Mouse (Mus musculus) embryo, embryonic 9.5 days (tissue): ENCODE measurements around the gene St6galnac3.
"Not testable (repeated sequence)": the region's sequence is repeated elsewhere in the genome, so short reads cannot be mapped to it uniquely, and the experiment has no call there.

ENCODE experiments used
- DNase-seq: peaks from one replicate; pipeline ENCODE4 v3.0.0-alpha.2; 2017; ENCODE audit errors: extremely low spot score

Gene St6galnac3

DNA sequence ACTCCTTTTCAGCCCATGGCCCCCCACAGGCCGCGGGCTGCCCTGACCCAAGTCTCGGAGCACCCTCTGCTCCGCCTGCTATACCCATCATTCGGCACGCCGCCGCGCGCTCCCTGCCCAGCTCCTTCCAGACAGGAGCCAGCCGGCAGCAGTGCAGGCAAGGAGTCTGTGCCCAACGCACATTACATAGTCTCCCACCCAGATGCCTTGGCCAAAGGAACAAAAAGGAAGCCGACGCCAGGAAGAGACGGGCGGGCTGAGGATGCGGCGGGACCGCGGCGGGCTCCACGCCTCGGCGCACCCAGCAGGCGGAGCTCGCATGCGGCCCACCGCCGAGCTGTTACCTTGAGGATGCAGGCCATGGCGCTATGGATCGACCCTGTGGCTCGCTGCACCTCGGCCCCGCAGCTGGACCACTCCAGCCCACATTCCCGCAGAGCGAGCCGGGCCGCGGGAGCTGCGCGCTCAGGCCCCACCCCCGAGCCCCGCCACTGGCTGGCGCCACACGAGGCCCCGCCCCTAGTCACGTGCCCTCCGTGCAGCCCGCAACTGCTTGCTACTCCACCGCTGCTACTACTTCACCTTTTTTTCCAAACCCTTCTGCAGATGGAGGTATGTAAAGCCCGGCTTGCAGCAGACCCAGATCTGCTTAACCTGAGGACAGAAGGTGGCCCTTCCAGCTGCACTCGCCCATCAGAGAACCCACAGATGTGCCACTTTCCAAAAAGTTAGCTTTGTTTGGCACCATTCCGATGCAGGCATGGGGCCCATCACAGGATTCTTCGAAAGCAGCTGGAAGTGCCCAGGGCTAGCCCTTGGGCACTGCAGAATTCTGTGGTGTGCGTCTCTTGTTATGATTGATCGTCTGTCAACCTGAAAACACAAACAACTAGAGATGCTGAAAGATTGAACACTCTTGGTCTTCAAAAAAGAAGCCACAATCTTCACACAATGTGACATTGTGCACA lies at the start of gene St6galnac3:
Gene St6galnac3 (minus strand): TSS at position 474 of the 968 bp plus-strand sequence.
- peak; percentile 91 for DNase-seq

DNA sequence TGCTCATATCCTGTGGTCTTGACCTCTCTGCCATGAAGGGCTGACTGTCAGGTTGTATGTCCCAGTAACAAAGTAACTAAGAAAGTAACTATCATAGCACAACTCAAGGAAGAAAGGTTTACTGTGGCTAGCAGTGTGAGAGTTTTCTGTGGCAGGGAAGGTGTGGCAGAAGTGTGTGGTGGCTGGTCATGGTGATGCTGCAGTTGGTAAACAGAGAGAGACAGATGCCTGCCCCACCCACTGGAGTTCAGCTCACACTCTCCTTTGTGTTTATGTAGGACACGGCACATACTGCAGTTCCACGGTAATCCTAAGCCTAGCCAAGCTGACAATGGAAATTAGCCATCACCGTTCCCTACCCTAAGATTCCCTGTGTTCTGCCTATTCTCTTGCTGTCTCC lies 49.6 kb upstream of the St6galnac3 start:
- no peak for DNase-seq

DNA sequence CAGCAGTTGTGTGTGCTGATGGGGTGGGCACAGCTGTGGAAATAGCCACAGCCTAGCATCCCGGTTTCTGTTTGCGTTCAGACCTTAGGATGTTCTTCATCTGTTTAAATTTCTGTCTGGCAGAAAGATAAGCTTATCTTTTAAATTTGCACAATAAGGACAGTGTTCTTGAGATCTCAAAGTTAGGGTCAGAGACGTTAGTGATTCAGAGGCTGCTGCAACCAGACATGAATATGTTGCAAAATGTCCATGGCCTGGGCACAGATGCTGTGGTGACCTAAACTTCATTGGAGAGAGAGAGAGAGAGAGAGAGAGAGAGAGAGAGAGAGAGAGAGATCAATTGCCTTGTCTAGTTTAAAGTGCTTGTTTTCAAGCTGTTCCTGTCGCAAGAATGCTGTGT lies 46.5 kb upstream of the St6galnac3 start:
- no peak for DNase-seq

DNA sequence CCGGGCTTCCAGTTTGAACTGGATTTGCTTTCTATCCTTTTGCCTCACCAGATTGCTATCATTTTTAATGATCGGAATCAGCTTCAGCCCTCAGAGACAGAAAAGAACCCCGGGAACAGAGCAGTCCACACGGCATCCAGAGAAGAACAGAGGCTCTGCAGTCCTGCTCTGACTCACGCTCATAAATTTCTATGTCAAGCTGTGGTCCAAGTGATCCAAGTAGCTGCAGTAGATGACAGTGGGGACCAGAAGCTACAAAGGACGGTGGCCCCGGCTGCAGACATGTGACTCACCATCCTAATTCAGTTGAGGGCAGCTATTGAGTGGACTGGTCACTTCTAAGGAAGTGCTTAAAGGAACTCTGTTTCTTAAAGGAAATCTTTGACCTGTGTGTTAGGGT lies 45.6 kb upstream of the St6galnac3 start:
- DNase-seq: no peak

DNA sequence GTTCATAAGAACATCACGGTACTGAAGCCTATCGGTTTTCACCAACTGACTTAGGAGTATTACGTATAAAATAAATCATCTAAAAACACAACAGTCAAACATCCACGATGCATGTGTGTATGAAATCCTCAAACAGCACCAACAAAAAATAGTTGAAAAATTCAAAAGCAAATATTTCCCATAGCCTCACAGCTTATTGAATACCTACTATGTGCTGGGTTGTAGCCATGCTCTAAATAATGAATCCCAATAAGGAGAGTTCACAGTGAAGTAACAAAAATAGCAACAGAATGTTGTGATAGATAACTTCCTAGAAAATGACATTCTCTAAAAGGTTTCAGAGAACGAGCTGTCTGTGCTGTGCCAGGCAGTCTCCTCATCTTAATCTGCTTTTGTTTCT lies 44.2 kb upstream of the St6galnac3 start:
- DNase-seq: no peak

DNA sequence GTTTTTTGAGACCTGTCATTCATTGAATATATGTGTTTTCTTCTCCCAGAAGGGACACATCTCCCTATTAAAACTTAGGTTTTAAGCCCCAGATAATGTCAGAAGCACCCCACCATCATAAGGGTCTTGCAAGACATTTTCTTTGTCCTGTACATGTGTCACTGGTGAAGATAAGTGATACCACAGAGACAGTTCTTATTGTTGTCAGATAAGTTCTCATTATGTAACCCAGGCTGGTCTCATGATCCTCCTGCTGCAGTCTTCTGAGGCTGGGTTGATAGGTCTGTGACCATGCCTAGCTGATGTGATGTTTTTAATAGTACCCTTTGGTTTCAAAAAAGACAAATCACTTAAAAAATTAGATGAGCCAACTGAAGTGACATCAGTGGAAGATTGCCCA lies 40.2 kb upstream of the St6galnac3 start:
- DNase-seq: no peak

DNA sequence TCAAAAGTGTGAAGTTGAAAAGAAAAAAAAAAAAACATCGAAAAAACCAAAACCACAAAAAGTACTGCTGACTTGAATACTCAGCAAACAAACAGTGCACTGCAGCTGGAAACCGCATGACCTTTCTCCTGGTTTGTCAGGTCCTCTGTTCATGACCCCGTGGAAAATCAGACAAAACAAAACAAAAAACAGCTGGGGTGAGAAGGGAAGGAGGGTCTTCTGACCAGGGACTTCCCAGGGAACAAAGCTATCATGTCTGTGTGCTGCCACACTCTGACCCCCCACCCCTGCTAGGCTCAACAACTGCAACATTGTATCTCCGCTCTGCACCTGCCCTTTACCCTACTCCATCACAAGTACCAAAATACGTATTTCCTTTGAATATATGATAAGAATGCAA lies 39.8 kb upstream of the St6galnac3 start:
- DNase-seq: peak; percentile 75

DNA sequence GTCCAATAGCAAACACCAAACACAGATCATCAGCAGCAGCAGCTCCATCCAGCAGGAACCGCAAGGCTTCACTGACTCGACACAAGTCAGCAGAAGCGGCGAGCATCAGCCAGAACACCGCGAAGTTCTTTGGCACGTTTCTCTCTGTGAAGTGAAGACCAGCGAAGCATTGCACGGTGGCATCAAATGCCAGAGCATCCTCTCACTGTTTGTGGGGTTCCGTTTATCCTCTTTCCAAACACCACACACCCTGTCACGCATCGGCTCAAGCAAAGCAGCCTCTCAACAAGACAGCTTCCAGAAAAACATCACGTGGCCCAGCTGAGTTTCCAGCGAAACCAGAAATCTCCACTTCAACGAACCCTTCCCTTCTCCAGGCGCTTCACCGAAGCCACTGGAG lies 36.2 kb upstream of the St6galnac3 start:
- DNase-seq: no peak

DNA sequence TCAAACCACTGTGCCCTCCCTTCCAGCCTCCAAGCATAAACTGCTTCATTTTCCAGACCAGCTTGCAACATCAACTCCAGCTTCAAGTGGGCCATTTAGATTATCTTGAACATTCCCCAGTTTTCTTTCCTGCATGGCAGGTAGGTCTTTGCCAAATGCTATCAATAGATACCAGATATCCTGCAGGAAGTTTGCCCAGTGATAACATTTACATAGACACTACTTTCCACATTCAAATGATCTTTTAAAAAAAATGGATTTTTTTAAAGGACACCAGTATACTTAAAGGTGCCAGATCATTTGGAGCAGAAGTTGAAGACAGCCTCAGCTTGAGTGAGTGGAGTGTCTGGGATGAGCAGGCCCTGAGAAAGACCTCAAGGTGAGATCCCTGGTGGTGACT lies 34.3 kb upstream of the St6galnac3 start:
- DNase-seq: no peak

DNA sequence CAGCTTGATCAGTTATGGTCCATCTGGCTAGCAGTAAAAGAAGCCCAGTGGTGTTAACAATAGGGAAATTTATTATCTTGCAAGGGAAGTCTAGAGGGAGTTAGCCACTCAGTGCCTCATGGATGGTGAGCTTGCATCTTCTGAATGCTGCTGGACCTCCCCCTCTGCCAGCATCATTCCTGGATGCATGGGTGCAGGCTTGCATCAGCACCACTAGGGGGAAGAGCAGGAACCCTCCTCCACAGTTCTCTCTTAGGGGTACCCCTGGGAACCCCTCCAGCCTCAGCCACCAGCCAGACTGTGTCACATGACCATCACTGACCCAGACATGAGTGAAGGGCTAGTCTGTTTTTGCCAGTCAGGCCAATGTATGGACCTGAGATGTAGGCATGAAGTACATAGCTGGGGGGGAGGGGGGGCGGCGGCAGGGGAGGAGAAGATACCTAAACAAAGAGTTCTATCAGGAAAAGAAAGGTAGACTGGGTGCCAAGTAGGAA lies 31.6 kb upstream of the St6galnac3 start:
- no peak for DNase-seq

DNA sequence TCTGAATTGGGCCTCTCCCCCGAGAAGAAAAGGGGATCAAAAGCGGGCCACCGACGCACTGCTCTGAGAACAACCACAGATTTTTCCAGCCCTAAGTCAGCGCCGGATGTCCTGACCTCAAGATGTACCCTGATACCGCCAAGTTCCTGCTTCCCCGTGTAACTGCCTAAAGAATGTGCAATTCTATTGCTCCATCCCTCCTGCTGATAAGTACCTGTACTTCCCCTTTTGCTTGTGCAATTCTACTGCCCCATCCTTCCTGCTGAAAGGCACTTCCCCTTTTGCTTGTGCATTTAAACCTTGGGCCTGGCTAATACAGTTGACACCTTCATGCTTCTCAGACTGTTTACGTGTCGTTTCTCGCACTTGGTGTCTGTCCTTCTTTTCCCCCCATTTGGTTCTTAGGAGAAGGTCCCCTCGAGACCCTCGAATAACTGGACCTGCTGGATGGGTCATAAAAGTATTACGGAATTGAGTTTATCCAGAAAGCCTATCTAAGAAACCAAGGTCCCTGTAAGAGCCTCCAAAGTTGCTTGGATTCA lies 30.9 kb upstream of the St6galnac3 start:
- DNase-seq: not testable (repeated sequence)

DNA sequence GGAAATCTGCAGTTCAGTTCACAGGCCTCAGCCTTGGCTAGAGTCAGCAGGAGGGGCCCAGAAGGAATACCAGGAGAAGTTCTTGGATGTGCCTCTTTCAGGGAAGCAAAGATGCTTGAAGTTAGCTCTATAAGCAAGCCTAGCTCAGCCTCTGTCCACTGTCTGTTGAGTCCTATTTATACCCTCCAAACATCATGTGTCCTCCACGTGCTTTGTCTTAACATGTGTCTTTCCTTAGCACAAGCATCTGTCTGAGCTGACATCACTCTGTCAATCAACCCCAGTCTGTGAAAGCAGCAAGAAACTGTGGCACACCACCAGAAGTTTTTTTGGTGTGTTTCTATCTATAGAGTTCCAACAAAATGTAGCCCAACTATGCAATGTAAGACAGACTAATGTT lies 26.5 kb upstream of the St6galnac3 start:
- no peak for DNase-seq

DNA sequence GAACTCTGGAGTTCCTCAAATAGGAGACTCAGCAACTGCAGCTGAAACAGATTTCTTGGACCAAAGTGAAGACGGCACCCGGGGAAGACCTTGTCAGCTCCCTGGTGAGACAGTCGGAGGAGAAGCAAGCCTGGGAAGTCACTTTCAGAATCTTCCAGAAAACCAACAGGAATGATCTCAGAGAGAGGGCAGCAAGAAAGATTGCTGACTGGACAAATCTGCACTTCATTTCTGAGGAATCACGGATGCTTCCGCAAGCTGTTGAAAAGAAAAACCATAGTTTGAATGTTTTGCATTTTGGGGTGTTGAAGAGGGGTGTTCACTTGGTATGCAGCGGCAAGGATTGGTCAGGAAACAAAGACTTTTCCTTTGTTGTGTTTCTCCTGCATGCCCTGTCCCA lies 24.4 kb upstream of the St6galnac3 start:
- no peak for DNase-seq

DNA sequence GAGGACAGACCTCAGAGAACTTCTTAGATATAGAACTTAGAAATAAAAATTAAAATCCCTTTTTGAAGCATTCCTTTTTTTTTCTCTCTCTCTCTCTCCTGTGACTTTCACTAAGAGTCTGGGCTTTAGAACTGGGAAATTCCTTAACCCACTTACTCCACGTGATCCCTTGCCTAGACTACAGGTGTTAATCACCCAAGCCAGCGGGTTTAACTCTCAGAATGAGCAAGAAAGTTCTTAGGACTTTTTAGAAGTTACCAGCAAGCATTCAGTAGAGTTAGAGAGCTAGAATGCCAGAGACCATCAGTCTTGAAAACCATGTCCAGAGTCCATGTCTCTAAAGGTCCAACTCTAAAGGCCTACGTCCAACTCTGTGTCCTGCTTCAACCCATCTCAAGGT lies 23.3 kb upstream of the St6galnac3 start:
- DNase-seq: no peak

DNA sequence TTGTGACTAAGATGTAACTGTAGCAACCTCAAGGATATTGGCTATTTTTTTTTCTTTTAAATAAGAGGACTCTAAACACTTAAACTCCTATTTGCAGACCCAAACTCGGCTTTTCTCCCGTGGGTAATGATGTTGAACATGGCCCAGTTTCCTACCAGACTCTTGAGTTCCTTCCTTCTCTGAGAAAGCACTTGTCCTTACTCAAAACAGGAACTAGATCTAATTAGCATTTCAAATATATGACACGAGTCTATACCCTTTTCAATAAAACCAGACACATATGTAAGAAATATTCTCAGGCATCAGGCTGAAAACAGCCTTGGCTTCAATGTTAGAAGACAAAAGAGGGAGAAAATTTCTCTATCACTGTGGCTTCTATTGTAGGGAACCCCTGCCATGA lies 20.1 kb upstream of the St6galnac3 start:
- no peak for DNase-seq

DNA sequence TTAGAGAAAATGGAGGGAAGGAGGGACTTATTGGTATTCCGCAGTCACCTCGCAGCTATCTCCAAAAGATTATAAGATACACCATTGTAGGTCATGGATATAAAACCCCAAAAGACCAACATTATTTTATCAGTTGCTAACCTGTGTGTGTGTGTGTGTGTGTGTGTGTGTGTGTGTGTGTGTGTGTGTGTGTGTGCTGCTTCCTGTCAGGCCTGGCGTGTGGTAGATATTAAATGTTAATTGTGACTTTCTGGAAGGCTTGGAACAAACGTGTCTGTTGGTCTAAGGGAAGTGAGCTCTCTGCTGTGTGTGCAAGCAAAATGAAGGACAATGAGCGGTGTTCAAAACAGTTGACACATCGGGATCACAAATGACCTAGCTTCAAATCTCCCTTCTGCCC lies 19.5 kb upstream of the St6galnac3 start:
- DNase-seq: no peak

DNA sequence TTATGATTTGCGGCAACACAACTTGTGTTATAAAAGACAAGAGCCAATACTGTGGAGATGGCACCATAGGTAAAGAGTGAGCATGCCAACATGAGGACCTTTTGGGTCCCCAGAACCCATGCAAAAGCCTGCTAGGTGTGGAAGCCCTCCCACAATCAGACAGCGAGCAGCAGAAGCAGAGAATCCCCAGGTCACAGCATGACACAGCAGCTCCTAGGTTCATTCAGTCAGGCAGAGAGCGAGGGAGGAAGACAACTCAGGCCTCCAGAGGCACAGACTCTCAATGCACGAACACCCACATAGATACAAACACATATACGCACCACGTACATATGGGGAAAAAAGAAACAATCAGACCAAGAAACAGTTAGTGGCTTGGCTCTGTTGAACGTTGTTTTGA lies 16.8 kb upstream of the St6galnac3 start:
- DNase-seq: no peak

DNA sequence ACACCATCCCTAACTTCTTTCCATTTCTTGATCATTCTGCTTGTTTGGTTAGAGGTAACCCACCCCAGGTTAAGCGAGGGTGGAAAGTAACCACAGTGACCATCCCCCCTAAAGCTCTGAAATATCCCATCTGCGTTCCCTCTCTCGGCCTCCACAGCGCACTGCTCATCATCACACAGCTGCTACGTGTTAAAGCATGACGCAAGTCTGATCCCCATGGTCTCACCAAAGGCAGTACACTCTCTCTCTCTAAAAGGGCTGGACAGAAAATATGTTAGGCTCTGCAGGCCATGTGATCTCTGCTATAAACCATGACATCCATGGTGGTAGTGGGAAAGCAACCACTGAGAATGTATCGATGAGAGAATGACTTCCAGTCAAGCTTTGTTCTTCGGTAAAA lies 14.4 kb upstream of the St6galnac3 start:
- DNase-seq: no peak

DNA sequence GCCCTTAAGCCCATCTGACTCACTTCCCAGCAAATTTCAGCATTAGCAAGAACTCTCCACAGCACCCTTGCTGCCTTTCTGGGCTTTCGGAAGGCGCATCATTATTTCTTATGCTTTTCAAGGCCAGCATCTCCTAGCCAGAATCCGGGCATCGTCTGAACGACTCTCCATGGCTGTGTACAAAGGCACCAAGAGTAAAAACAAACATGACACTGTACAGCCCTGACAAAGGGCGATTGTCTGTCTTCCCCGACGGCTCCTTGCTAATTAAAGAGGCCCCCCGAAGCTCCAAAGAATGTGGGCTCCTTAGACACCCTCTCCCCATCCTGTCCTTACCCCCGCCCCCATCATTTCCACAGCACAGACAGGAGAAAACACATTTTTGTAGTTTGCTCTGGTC lies 13.4 kb upstream of the St6galnac3 start:
- DNase-seq: no peak

DNA sequence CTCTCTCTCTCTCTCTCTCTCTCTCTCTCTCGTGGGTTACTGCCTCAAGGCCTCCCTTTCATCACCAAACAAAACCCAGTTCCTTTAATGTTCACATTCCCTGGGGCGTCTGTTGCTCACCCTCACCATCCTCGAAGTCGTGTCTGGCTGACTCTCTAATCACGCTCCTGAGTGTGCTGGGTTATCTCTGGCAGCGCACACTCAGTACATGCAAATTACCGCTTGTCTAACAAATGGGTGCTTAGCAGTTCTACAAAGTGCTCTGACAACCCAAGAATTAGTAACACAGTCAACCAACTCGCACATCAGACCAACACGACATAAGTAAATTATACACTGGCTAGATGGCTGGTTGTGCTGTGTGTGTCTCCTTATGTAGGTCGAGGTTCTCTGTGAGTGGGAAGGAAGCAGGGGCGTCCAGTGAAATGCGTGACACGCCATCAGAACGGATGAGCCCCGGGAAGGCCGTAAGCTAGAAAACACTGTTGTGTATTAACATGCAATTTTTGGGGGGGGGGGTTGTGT lies 11.8 kb upstream of the St6galnac3 start:
- no peak for DNase-seq

DNA sequence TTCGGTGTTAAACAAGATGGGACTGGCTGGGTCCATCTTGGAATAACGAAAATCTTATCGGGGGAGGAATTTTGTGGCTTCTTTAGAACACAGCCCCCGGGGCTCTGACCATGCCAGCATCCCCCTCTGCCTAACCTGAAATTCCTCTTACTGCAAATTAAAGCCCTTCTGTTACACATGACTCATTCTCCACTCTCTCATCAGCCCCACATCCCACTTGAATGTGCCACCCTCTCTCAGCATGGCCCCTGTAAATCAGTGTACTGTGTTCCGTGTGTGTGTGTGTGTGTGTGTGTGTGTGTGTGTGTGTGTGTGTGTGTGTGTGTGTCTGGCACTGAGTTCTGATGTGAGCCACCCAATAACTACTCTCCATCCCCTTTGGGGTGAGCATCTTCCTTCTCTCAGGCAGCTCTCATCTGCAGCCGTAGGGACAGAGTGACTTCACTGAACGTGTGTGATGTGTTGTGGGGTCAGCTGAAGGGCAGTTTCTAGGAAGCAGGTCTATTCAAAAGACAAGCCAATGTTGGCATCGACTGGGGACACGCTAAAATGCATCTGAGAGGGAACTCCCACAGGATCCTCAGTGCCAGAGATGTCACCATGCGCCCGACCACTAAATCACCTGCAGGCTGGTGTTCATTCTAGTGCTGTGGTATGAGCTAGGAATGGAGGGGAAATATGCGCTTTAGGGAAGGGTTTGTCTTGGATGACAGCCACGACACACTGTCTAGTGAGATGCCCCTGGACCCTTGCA lies 11.0 kb upstream of the St6galnac3 start:
- no peak for DNase-seq

DNA sequence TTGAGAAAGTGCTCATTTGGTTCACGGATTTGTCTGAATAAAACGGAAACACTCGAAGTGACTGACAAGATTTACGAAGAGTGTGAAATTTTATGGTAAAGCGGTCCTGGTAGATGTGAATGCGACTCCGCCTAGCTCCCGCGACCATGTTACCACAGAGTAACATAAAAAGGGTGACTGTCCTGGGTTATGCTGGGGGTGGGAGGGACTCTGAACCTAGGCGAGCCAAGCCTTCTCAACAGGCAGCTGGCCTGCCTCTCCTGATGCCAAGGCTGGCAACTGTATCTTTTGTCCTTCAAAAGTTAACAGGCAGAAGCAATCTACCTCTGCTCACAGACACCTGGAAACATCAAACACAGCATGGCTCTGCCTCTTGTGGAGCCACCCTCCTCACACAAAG lies 9.8 kb upstream of the St6galnac3 start:
- no peak for DNase-seq
